Mouse (Mus musculus): ENCODE data around the gene Sapcd1.
"Not testable (repeated sequence)": the region's sequence is repeated elsewhere in the genome, so short reads cannot be mapped to it uniquely, and the experiment has no call there.

Gene Sapcd1

DNA sequence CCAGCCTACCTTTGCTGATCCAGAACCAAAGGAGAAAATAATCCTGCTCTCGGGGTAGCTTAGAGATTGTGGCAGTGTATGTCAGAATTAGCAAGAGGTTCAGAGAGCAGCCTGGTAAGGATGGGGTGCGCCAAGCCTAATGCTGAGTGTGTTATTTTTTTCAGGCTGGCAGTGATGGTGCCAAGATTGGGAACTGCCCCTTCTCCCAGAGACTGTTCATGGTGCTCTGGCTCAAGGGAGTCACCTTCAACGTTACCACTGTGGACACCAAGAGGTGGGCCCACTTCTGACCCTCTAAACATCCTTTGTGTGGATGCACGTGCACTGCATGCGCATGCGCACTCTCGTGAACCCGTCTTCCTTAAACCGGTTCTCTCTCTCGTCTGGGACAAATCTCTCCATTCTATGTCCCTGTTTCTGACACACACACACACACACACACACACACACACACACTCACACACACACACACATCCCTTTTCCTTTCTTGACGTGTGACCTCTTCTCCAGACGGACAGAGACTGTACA, 24.5 kb upstream of the Sapcd1 start:
- DNase-seq = no peak

DNA sequence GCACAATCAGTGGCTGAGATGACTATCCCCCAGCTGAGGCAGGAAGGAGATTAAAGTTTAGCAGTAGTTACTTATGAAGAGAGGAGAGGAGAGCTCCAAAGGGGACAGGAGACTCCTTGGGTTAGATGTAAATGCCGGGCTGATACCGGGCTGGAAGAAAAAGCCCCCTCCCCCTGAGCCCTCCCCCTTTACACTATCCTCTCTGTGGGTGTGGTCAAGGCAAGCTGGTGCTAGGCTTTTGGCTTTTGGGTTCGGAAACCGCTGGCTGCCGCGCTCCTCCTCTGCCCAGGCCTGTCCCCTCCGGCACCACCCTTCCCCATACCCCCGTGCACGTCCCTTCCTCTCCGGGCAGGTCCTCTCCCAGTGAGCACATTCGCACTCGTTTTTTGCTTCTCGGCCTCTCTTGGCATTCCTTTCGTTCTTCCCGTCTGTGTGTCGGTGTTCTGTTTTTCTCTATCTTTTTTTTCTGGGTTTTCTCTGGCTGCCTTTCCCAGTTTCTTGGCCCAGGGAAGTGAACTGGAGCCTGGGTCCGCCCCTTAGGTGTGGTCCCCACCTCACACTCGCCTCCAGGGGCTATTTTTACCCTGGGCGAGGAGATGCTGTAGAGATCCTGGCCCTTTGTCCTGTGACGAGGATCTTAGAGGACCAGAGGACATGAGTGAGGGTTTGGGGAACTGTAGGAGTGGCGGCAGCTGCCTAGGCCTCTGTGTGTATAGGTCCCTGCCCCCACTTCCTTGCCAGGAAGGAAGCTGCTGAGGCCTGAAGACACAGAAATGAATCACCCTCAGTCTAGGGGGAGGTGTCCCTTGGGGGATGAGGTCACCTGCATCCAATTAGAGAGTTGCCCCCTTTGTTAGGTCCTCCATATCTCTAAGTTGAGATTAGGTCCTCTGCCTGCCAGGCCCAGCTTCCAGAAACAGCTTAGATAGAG, 23.6 kb upstream of the Sapcd1 start:
- peak; percentile 67 to 72 for DNase-seq

DNA sequence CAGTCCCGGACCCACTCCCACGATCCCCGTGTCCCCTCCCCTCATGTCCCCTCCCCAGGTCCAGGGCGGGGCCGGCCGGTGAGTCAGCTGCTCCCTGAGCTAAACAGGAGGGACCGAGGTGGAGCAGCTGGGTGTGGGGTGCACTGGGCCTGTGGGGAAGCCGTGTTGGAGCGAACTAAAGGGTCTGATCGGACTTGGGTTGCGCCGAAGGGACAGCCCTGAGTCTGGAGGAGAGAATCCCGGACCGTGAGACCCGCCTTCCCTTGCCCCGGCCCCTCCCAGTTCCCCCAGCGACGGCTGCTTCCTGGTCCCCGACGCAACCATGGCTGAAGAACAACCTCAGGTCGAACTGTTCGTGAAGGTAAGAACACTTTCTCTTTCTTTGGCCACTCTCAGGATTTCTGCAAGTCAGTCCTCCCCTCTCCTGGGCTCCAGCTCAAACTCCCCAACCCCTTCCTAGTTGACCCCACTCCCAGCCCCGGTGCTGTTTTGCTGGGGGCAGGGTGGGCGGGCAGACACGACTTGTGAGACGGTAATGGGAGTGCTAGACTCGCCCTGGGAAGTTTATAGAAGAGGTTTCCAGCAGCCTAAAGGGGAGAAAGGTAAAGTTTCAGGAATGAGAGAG, 22.4 kb upstream of the Sapcd1 start:
- peak; percentile 75 to 83 for DNase-seq

DNA sequence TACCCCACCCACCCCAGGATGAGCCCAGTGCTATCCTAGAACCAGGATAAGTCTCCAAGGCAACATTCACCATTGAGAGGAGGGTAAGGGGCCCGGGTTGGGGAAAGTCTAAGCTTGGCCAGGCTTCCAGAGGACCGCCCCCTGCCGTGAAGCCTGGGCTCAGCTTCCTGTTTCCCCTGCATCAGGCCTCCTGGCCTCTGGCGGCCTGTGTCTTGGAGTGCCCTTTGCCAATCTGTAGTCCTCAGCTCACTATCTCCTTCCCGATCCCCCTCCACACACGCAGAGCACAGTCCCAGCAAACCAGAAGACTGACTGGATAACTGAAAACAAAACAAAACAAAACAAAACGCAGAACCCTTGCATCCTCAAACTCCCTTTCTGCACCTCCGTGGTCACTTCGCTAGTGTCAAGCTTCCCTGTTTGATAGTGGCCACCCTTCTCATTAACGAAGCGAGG, 21.8 kb upstream of the Sapcd1 start, which contains the start of gene Clic1:
Gene Clic1 (plus strand): TSS at position 406 of the 456 bp plus-strand sequence.
- DNase-seq = peak in 1 of 2 experiments; percentile 54

DNA sequence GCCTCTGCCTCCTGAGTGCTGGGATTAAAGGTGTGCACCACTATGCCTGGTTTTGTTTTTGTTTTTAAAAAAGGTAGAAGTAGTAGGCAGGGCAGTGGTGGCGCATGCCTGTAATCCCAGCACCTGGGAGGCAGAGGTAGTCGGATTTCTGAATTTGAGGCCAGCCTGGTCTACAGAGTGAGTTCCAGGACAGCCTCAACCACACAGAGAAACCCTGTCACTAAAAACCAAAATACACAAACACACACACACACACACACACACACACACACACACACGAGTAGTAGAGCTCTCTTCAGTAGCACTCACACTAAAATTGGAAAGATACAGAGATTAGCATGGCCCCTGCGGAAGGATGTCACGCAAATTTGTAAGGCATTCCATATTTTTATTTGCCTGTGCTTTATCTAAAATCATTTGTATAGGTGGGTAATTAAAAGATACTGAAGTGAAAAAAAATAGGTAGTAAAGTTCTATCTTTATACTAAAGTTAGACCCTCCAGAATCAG, 21.2 kb upstream of the Sapcd1 start:
- no peak for DNase-seq

DNA sequence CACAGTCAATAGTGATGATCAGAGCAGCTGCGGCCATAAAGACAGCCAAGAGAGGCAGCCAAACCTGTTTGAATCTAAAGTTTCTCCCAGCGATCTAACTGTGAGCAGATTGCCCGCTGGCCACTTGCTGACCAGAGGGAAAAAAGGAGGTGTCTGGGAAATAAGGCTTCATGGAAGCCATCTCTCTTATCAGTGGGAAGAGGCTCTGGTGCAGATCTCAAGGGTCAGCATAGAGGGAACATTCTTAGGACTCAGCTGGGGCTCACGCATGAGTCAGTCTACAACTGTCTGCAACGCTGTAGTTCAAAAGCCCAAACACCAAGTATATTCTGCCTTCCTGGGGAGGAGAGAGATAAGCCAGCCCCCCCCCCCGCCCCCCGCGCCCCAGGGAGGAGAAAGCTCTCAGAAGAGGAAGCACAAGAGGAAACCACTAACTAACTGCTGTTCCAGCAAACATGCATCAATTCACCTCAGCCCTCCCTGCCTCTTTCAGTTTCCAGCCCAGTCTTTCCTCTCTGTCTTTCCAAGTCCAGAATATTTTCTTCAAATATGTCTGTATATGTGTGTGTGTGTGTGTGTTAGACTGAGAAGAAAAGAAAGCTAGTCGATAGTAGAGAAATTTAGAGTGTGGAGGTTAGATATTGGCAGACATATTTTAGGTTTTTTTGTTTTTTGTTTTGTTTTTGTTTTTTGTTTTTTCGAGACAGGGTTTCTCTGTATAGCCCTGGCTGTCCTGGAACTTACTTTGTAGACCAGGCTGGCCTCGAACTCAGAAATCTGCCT, 20.5 kb upstream of the Sapcd1 start:
- no peak for DNase-seq

DNA sequence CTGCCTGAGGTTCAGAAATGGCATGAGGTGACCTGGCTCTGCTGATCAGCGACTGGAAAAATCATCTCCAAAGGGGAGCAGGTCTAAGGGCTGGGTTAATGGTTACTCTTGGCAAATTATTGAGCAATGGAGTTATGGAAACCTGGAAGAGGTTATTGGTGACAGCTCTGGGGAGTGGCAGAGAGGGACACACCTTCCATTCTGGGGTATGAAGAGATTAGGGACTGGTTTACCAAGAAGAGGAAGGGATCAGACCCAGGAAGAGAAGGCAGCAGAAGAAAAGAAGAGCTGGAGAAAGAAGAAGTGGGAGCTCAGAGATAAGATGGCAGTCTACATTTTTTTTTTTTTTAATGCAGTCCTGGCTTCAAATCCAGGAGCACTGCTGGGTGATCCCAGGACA, 19.9 kb upstream of the Sapcd1 start:
- no peak for DNase-seq

DNA sequence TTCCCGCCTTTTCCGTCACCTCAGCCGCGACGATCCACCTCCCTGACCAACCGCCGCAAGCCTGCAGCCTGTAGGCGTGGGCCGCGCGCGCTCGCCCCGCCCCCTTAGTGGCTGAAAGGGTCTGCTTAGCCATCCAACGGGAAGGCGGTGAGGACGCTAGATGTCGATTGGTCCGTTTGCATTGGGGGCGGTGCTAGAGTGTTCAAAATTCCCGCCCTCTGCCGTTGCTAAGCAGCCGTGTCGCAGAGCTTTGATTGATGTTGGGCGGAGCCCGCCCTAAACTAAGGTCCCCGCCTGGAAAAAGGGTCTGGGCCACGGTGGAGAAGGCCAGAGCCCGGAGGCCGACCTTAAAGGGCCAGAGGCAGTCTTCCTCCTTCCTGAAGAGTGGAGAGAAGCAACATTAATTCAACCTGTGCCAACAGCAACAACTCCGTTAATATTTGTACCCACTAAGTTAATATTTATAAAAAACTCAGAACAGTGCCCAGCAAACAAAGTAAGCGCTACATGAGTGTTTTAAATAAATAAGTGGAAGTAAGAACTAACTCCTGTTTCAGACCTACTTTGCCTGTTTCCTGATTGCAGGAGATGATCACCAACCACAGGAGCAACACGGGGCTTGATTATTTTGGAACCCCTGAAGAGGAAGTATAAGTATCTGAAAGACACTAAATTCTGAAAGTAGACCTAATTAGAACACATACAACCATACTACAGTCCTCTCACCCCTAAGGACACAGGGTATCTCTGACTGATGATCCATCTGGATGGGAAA, 19.1 kb upstream of the Sapcd1 start, which contains the start of gene Msh5:
Gene Msh5 (minus strand): TSS at position 65 of the 775 bp plus-strand sequence.
- peak; percentile 96 for DNase-seq

DNA sequence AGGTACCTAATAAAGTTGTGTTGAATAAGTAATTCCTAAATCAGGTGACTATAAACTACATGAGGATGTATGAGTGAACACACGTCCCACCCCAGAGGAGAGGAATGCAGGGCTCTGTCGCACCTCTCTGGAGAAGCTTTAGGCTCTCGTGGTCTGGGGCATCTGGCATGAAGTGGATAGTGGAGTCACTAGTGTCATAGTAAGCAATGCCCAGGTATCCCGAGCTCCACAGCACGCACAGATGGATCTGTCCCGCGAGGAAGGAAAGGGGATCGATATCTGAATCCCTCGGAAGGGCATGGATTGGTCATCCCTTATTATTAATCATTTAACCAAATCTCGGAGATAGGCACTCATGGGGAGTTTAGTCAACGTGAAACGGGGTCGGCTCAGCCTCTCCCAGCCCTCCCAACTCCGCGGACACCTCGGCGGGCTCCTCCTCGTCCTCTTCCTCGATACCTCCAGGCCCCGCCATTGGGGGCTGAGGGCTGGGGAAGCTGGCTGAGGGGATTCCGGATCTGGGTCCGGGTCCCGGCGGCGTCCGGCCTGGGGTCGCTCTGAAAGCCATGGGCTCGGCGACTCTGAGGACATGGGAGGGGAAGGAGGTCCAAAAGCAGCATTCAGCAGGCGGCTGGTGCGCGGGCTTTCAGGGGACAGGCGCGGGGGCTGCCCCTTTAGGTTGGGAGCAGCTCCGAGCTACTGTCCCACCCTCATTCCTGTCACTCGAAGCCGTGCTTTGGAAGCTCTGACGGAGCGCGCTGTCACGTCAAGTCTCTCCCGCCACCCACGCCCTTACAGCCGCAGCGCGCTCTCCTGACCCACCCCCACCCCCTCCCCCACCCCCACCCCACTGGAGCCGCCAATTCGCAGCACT, 18.2 kb upstream of the Sapcd1 start:
- DNase-seq = peak in 1 of 2 experiments; percentile 32

DNA sequence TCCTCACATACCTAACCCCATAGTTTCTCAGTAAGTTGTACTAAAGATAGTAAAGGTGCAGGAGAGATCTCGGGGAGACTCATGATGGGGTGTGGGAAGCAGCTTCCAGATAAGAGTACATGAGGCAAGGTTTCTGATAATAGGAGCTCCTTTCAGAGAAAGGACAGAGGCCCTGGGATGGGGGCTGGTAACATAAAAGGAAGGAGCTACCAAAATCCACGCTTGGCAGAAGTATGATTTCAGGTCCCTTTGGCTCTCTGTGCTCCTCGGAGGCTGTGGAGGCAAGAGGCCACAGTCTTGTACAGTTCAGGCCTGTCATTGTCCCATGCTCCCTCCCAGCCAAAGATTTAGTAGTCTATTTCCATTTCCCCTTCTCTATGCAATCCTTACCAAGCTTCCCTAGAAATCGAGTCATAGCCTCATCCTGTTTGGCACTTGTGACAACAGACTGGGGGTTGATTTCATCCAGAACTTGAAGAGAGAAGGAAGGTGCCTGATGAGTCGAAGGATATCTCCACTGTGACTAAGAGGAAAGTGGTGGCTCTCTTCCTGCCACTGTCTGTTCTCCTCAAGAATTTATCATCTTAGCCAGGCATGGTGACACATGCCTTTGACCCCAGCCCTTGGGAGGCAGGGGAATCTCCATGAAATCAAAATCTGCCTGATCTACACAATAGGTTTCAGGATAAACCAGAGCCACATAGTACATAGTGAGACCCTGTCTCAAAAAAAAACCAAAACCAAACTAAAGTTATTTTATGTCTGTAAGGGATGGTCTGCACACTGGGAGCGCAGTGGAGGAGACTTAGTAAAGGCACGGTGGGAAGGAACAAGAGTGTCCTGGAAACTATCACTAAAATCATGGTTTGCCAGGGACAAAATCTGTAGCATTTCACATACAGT, 17.3 kb upstream of the Sapcd1 start:
- no peak for DNase-seq

DNA sequence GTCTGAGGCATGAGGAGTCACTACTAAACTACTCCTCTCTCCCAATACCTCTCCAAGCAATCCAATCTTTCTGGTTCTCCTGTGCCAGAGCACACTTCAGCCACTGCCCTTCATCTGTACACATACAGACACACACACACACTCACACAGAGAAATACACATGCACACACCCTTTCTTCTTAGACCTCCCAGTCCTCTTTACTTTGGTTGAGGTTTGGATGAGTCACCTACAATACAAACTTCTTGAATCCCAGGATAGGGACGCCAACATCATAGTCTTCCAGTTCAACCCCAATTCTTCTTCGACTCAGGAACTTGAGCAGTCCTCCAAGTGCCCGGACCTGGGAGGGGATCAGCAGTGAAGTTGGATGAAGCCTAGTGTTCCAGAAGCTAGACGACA, 16.0 kb upstream of the Sapcd1 start:
- DNase-seq = no peak

DNA sequence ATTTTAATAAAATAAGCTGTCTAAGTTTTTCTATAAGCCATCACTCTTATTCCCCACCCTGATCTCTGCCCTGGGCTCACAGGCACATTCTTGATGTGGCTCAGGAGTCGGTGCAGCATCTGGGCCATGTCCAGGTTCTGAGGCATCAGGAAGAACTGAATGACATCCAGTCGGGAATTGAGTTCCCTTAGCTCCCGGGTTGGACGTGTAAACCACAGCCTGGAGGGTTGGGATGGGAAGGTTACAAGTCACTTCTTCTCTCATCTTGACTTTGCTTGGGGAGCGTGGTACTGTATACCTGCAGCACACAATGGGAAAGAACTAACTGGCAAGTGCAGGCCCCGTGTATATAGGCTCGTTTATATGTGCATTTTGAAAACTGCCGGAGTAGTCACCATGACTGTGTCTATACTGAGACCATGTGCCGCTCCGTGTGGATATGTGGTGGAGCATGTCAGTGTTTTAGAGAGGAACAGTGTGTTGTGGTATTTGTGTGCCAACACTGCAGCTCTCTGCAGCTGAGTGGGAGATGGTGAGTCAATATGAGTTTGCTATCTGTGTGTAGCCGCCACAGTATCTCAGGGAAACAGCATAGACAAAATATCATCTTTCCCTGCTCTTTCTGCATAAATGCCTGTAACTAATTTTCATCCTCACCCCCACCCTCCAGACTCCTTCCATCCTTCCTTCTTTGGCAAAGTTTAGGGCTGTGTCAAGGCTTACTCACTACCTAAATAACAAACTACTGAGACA, 11.5 kb upstream of the Sapcd1 start:
- DNase-seq = no peak

DNA sequence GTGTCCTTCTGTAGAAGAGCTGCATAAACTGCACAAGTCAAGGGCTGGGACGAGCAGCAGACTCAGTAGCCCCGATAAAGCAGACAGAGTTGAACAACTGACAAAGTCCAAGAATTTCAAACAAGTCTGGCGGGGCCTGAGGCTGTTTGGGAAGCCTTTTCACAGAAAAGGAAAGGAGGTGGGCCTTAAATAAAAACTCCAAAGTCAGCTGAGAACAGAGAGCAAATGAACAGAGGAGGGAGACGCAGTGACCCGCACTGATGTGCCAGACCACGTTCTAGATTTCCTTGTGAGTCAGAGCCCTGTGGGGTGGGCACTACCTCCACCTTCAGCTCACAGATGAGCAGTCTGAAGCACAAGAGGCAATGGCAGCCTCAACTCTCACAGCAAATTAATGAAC, 7.1 kb upstream of the Sapcd1 start:
- no peak for DNase-seq

DNA sequence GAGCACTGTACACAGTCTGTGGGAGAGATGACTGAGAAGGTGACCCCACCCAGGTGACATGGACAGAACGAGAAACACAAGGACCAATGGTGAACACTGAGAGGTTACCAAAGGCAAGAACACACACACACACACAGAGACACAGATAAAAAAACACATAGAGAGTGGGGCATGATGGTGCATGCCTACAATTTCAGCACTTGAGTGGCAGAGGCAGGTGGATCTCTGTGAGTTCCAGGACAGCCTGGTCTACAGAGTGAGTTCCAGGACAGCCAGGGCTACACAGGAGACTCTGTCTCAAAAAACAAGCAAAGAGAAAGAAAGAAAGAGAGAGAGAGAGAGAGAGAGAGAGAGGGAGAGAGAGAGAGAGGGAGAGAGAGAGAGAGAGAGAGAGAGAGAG, 5.9 kb upstream of the Sapcd1 start:
- DNase-seq = not testable (repeated sequence)

DNA sequence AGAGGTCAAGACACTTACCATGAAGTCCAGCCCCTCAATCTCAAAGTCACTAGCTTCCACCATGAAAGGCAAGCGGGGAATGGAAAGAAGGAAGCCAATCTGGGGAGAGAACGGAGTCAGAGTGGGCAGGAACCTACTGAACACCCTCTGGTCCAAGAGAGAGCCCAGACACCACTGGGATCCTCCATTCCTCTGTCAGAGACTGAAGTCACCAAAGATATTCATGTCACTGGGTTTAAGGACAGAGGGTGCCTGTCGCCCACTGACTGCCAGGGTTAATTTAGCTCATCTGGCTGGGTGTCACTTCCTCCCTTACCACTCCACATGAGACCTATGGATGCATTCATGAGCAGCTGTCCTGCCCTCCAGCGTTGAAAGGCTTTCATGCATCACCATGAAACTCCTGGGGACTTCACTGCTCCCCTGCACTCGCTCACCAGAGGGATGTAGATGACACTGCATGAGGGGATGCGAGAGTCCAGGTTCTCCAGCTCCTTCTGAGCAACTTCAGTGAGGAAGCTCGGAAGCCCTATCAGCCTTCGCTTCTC, 4.6 kb upstream of the Sapcd1 start:
- DNase-seq = no peak

DNA sequence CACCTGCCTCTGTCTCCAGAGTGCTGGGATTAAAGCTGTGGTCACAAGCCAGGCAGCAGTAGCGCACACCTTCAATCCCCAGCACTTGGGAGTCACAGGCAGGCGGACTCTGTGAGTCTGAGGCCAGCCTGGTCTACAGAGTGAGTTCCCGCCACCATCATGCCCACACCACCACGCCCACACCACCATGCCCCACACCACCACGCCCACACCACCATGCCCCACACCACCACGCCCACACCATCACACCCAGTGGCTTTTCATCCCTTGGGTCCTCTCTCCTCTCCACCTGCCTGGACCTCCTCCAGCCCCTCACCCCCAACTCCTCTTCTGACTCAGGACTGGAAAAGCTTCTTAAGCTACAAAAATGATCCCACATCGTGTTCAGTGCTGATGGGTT, 4.1 kb upstream of the Sapcd1 start:
- DNase-seq = no peak

DNA sequence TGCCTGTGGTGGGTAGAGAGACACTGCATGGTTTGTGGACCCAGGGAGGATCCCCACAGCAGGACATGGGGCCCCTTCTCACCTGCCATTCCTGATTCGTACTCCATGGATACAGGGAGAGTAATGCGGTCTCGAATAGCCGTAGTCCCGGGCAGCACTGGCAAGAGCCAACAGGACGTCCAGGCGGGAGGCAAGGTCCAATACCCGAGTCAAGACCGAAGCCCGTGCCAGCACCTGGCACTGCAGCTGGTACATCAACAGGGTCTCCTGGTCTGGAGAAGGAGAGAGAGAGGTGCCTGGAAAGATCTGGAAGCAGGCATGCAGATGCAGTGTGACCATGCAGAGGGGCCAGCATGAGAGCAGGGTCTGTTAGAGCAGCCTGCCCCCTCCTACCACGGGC, 3.5 kb upstream of the Sapcd1 start:
- DNase-seq = no peak

DNA sequence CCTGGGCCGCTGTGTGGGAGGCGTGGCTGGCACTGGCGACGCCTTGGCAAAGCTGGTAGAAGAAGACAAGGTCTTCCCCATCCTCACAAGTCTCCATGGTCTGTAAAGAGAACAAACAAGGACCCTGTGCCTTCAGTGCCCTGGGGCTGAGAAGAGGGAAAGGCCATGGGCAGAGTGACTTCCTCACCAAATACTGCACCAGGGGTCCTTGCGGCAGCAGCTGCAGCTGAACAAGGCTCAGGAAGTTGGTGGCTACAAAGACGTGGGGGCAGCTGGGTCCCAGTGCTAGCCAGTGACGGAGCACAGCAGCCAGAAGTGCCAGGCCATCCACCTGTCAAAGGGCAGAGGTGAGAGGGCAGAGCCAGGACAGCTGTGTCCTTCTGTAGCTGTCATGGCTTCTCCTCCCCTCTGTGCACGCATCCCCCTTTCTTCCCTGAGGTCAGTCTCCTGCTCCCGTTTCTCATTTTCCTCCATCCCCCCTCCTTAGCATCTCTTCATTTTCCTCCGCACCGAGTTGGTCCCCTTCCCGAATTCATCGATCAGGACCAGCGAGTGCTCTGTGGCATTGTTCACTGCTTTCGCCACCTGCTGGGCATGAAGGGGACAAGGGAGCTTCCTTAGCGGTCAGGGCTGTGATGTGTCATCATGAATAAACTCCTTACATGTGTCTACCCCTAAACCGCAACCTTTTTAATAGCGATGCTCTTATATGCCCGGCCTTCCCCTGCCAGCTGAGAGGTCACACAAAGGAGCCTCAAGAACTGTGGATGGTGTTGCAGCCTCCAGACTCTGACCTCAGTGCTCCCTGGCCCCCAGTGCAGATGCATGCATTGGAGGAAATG, 2.1 kb upstream of the Sapcd1 start:
- DNase-seq = peak in 1 of 2 experiments; percentile 50
